In the genomic region with DNA sequence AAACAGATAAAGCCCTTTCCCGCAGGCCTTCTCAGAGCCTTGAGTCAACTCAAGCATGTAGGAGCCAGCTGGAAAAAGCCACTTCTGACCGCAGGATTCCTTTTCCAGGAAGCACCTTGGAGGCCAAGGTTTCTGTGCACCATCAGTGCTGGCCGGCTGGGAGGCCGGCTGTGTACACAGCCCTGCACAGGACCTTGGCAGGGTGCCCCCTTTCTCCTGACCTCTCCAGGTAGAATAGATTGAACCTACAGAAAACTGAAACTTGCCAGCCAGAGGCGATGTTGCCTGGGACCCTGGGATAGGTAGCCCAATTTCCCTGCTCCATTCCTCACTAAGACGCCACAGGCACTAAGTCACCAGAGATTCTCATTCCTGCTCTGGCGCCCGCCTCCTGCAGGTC, we compare ENCODE assay signal across 8 mouse cellular contexts. TPM values are rescaled to one million over a fixed set of nuclear protein-coding genes. Genes with fewer than 3 reads are reported as not detected.
DNase-seq lines count a peak whose midpoint lies in the region; ATAC-seq and TF ChIP-seq lines count a peak whose summit lies in the region.
"Had no signal": no experiment of that assay in that cellular context is flagged by ENCODE, and none has a peak within 500 bp of the region (broad histone marks: within the 10 kb centered on the region; RNA-seq: fewer than 3 reads in every experiment).

No protein-coding gene starts in this region.

- no peak overlapping the region for H3K27ac ChIP-seq in midbrain, postnatal 0 days (ENCODE audit: low read depth, low read length)
- no peak overlapping the region for H3K27ac ChIP-seq in midbrain, embryonic 11.5 days (ENCODE audit: low read depth, low read length)
- H3K27ac ChIP-seq in heart, embryonic 13.5 days (replicated peaks): peak overlapping the region; percentile 96
- H3K27ac ChIP-seq in stomach, embryonic 15.5 days: peak overlapping the region; percentile 96
- H3K27ac ChIP-seq in forebrain, embryonic 15.5 days (replicated peaks): no peak overlapping the region

- 0 out of 2 replicates have a peak overlapping the region, but pooled peaks have one; percentile 61 for H3K4me2 ChIP-seq in midbrain, postnatal 0 days (ENCODE audit: low read depth, low read length, poor library complexity, severe bottlenecking)
- H3K4me2 ChIP-seq in midbrain, embryonic 11.5 days: no peak overlapping the region
- peak overlapping the region; percentile 86 for H3K4me2 ChIP-seq in heart, embryonic 13.5 days
- peak overlapping the region; percentile 59 for H3K4me2 ChIP-seq in stomach, embryonic 15.5 days
- no peak overlapping the region for H3K4me2 ChIP-seq in forebrain, embryonic 15.5 days (replicated peaks)

- no peak overlapping the region for H3K4me3 ChIP-seq in midbrain, postnatal 0 days (ENCODE audit: low read depth, low read length)
- no peak overlapping the region for H3K4me3 ChIP-seq in midbrain, embryonic 11.5 days (ENCODE audit: low read depth, low read length)
- peak overlapping the region; percentile 81 for H3K4me3 ChIP-seq in heart, embryonic 13.5 days
- H3K4me3 ChIP-seq in stomach, embryonic 15.5 days (replicated peaks): peak overlapping the region; percentile 72; the same call in 1 of the 2 replicates
- no peak overlapping the region for H3K4me3 ChIP-seq in forebrain, embryonic 15.5 days

- TF ChIP-seq CTCF in midbrain, postnatal 0 days (IDR thresholded peaks at IDR 0.05): no peak

- DNase-seq in midbrain, postnatal 0 days (ENCODE audit: low spot score): no peak
- DNase-seq in midbrain, embryonic 11.5 days (ENCODE audit: low spot score, missing footprints): no peak
- peak; percentile 54 to 68 for DNase-seq in kidney, postnatal 36 days
- DNase-seq in embryo, embryonic 11 days: no peak

- 0 out of 2 replicates have a peak, but pooled peaks cover 3% of the 10 kb centered on the region for H3K4me1 ChIP-seq in midbrain, postnatal 0 days (ENCODE audit: insufficient read depth, low read length)
- H3K4me1 ChIP-seq in midbrain, embryonic 11.5 days (ENCODE audit: control insufficient read depth, insufficient read depth, low read length): peaks cover 10% of the 10 kb centered on the region
- H3K4me1 ChIP-seq in heart, embryonic 13.5 days: peaks cover 83% of the 10 kb centered on the region
- peaks cover 51% of the 10 kb centered on the region for H3K4me1 ChIP-seq in stomach, embryonic 15.5 days
- H3K4me1 ChIP-seq in forebrain, embryonic 15.5 days: peaks cover 22% of the 10 kb centered on the region

- no peaks in the 10 kb centered on the region for H3K36me3 ChIP-seq in midbrain, postnatal 0 days (ENCODE audit: insufficient read depth, low read length)
- no peaks in the 10 kb centered on the region for H3K36me3 ChIP-seq in midbrain, embryonic 11.5 days (ENCODE audit: control insufficient read depth, insufficient read depth, low read length)
- peaks cover 41% of the 10 kb centered on the region for H3K36me3 ChIP-seq in heart, embryonic 13.5 days
- H3K36me3 ChIP-seq in stomach, embryonic 15.5 days: no peaks in the 10 kb centered on the region
- no peaks in the 10 kb centered on the region for H3K36me3 ChIP-seq in forebrain, embryonic 15.5 days

- H3K9me3 ChIP-seq in midbrain, postnatal 0 days (ENCODE audit: low read length): no peaks in the 10 kb centered on the region
- no peaks in the 10 kb centered on the region for H3K9me3 ChIP-seq in midbrain, embryonic 11.5 days (ENCODE audit: control insufficient read depth, low read length)
- no peaks in the 10 kb centered on the region for H3K9me3 ChIP-seq in heart, embryonic 13.5 days
- H3K9me3 ChIP-seq in stomach, embryonic 15.5 days: no peaks in the 10 kb centered on the region
- H3K9me3 ChIP-seq in forebrain, embryonic 15.5 days: no peaks in the 10 kb centered on the region

- no peak for ATAC-seq in midbrain, postnatal 0 days (ENCODE audit: low FRiP score)
- ATAC-seq in midbrain, embryonic 11.5 days (ENCODE audit: low FRiP score): no peak
- no peak for ATAC-seq in heart, embryonic 13.5 days (ENCODE audit: extremely low read depth, insufficient number of reproducible peaks, low FRiP score, low TSS enrichment)
- ATAC-seq in stomach, embryonic 15.5 days (ENCODE audit: insufficient read depth, low FRiP score, low read depth): no peak
- ATAC-seq in forebrain, embryonic 15.5 days (replicated peaks): no peak

- 83% methylated on average over 8 of the region's 8 CpGs for WGBS in midbrain, postnatal 0 days
- WGBS in midbrain, embryonic 11.5 days: 87% methylated on average over 8 of the region's 8 CpGs
- 70% methylated on average over 8 of the region's 8 CpGs for WGBS in heart, embryonic 13.5 days
- WGBS in stomach, embryonic 15.5 days: 52% methylated on average over 8 of the region's 8 CpGs
- WGBS in forebrain, embryonic 15.5 days: 83% methylated on average over 8 of the region's 8 CpGs

- H3K27me3 ChIP-seq in midbrain, postnatal 0 days (ENCODE audit: insufficient read depth, low read length): peaks cover 26% of the 10 kb centered on the region
- H3K27me3 ChIP-seq in midbrain, embryonic 11.5 days (ENCODE audit: control insufficient read depth, insufficient read depth, low read length): peaks cover 27% of the 10 kb centered on the region
- H3K27me3 ChIP-seq in heart, embryonic 13.5 days (replicated peaks): peaks cover 14% of the 10 kb centered on the region; the same call in 1 of the 2 replicates
- H3K27me3 ChIP-seq in stomach, embryonic 15.5 days (replicated peaks): no peaks in the 10 kb centered on the region
- H3K27me3 ChIP-seq in forebrain, embryonic 15.5 days: peaks cover 26% of the 10 kb centered on the region

- no peak overlapping the region for H3K9ac ChIP-seq in midbrain, postnatal 0 days (replicated peaks; ENCODE audit: low read length, poor library complexity, severe bottlenecking)
- no peak overlapping the region for H3K9ac ChIP-seq in midbrain, embryonic 11.5 days (ENCODE audit: low read length)
- H3K9ac ChIP-seq in heart, embryonic 13.5 days: peak overlapping the region; percentile 75
- no peak overlapping the region for H3K9ac ChIP-seq in stomach, embryonic 15.5 days
- H3K9ac ChIP-seq in forebrain, embryonic 15.5 days (replicated peaks): no peak overlapping the region

RNA-seq across cellular contexts. Expression of a gene that starts 3.4 kb away (rescaled TPM):
- 14.1 and 14.9 TPM in 2 replicates for total RNA-seq in midbrain, postnatal 0 days (2014; rRNA removed)
- polyA plus RNA-seq in midbrain, postnatal 0 days (2015; fragmentation: Nextera tagmentation; extraction: Ambion mirVana): 14.8 and 14.9 TPM in 2 replicates
- polyA plus RNA-seq in midbrain, embryonic 11.5 days (2014; fragmentation: Nextera tagmentation; extraction: Ambion mirVana): 6.4 and 9.0 TPM in 2 replicates
- polyA plus RNA-seq in heart, embryonic 13.5 days (2015; fragmentation: Nextera tagmentation; extraction: Ambion mirVana): 34.2 and 36.1 TPM in 2 replicates
- polyA plus RNA-seq in stomach, embryonic 15.5 days (2015; fragmentation: Nextera tagmentation; extraction: Ambion mirVana): 54.1 and 62.1 TPM in 2 replicates
- polyA plus RNA-seq in forebrain, embryonic 15.5 days (2015; fragmentation: Nextera tagmentation; extraction: Ambion mirVana): 7.6 and 9.0 TPM in 2 replicates

RNA-seq across cellular contexts. Expression of a gene that starts 9.5 kb away (rescaled TPM):
- not detected in 2 replicates for total RNA-seq in midbrain, postnatal 0 days (2014; rRNA removed)
- polyA plus RNA-seq in midbrain, postnatal 0 days (2015; fragmentation: Nextera tagmentation; extraction: Ambion mirVana): not detected in 2 replicates
- polyA plus RNA-seq in midbrain, embryonic 11.5 days (2014; fragmentation: Nextera tagmentation; extraction: Ambion mirVana): not detected in 2 replicates
- polyA plus RNA-seq in heart, embryonic 13.5 days (2015; fragmentation: Nextera tagmentation; extraction: Ambion mirVana): 0.82 TPM in 1 of 2 replicates, not detected in the other
- 210 and 299 TPM in 2 replicates for polyA plus RNA-seq in stomach, embryonic 15.5 days (2015; fragmentation: Nextera tagmentation; extraction: Ambion mirVana)
- polyA plus RNA-seq in forebrain, embryonic 15.5 days (2015; fragmentation: Nextera tagmentation; extraction: Ambion mirVana): not detected in 2 replicates
- polyA plus RNA-seq: limb, embryonic 11.5 days had no signal

RNA-seq across cellular contexts. Expression of a gene that starts 31.1 kb away (rescaled TPM):
- total RNA-seq in midbrain, postnatal 0 days (2014; rRNA removed): 37.0 and 42.8 TPM in 2 replicates
- polyA plus RNA-seq in midbrain, postnatal 0 days (2015; fragmentation: Nextera tagmentation; extraction: Ambion mirVana): 42.4 and 43.4 TPM in 2 replicates
- polyA plus RNA-seq in midbrain, embryonic 11.5 days (2014; fragmentation: Nextera tagmentation; extraction: Ambion mirVana): 20.5 and 25.7 TPM in 2 replicates
- polyA plus RNA-seq in heart, embryonic 13.5 days (2015; fragmentation: Nextera tagmentation; extraction: Ambion mirVana): 44.3 and 46.2 TPM in 2 replicates
- 47.1 TPM in 2 replicates for polyA plus RNA-seq in stomach, embryonic 15.5 days (2015; fragmentation: Nextera tagmentation; extraction: Ambion mirVana)
- 60.3 and 62.0 TPM in 2 replicates for polyA plus RNA-seq in forebrain, embryonic 15.5 days (2015; fragmentation: Nextera tagmentation; extraction: Ambion mirVana)

RNA-seq across cellular contexts. Expression of a gene that starts 43.0 kb away (rescaled TPM):
- total RNA-seq in midbrain, postnatal 0 days (2014; rRNA removed): 0.71 and 1.6 TPM in 2 replicates
- 2.2 and 2.5 TPM in 2 replicates for polyA plus RNA-seq in midbrain, postnatal 0 days (2015; fragmentation: Nextera tagmentation; extraction: Ambion mirVana)
- polyA plus RNA-seq in midbrain, embryonic 11.5 days (2014; fragmentation: Nextera tagmentation; extraction: Ambion mirVana): 1.3 and 1.5 TPM in 2 replicates
- 5.1 and 5.3 TPM in 2 replicates for polyA plus RNA-seq in heart, embryonic 13.5 days (2015; fragmentation: Nextera tagmentation; extraction: Ambion mirVana)
- 6.6 and 7.6 TPM in 2 replicates for polyA plus RNA-seq in stomach, embryonic 15.5 days (2015; fragmentation: Nextera tagmentation; extraction: Ambion mirVana)
- 1.3 and 1.7 TPM in 2 replicates for polyA plus RNA-seq in forebrain, embryonic 15.5 days (2015; fragmentation: Nextera tagmentation; extraction: Ambion mirVana)

RNA-seq across cellular contexts. Expression of a gene that starts 53.6 kb away (rescaled TPM):
- total RNA-seq in midbrain, postnatal 0 days (2014; rRNA removed): 1.7 TPM in 1 of 2 replicates, not detected in the other
- 0.17 TPM in 1 of 2 replicates, not detected in the other for polyA plus RNA-seq in midbrain, postnatal 0 days (2015; fragmentation: Nextera tagmentation; extraction: Ambion mirVana)
- polyA plus RNA-seq in midbrain, embryonic 11.5 days (2014; fragmentation: Nextera tagmentation; extraction: Ambion mirVana): 0.11 TPM in 1 of 2 replicates, not detected in the other
- polyA plus RNA-seq in heart, embryonic 13.5 days (2015; fragmentation: Nextera tagmentation; extraction: Ambion mirVana): 0.20 and 0.31 TPM in 2 replicates
- polyA plus RNA-seq in stomach, embryonic 15.5 days (2015; fragmentation: Nextera tagmentation; extraction: Ambion mirVana): 0.42 and 0.52 TPM in 2 replicates
- polyA plus RNA-seq in forebrain, embryonic 15.5 days (2015; fragmentation: Nextera tagmentation; extraction: Ambion mirVana): not detected in 2 replicates

Comparison
In these comparisons a context has a peak if more than half of its experiments do, and no peak if none do; other contexts are left out.
1. H3K4me2 ChIP-seq: peak in midbrain, postnatal 0 days (single experiment), heart, embryonic 13.5 days (single experiment) and stomach, embryonic 15.5 days (single experiment); none in midbrain, embryonic 11.5 days (single experiment) and forebrain, embryonic 15.5 days (single experiment).
2. DNase-seq: peak in kidney, postnatal 36 days (2 of 2); none in midbrain, postnatal 0 days (single experiment), midbrain, embryonic 11.5 days (single experiment) and embryo, embryonic 11 days (single experiment).
3. H3K27ac ChIP-seq: peak in heart, embryonic 13.5 days (single experiment) and stomach, embryonic 15.5 days (single experiment); none in midbrain, postnatal 0 days (single experiment), midbrain, embryonic 11.5 days (single experiment) and forebrain, embryonic 15.5 days (single experiment).
4. H3K4me3 ChIP-seq: peak in heart, embryonic 13.5 days (single experiment) and stomach, embryonic 15.5 days (single experiment); none in midbrain, postnatal 0 days (single experiment), midbrain, embryonic 11.5 days (single experiment) and forebrain, embryonic 15.5 days (single experiment).
5. RNA of a gene that starts 9.5 kb away (polyA plus RNA-seq): 210 to 299 TPM in stomach, embryonic 15.5 days; not detected in midbrain, postnatal 0 days, 0.82 TPM in heart, embryonic 13.5 days, not detected in midbrain, embryonic 11.5 days and not detected in forebrain, embryonic 15.5 days; every median in the first group is over 100 times any median in the second.